Mouse (Mus musculus) C2C12 (cell line): Measurements from ENCODE around the gene Haghl. TPM values are rescaled to one million over a fixed set of nuclear protein-coding genes. Genes with fewer than 3 reads are reported as not detected.

ENCODE experiments used
- H3K27me3 ChIP-seq: one replicate; pipeline ENCODE4 v1.6.1; 2011; ENCODE audit not compliant: control insufficient read depth, insufficient read depth, insufficient read length
- H3K36me3 ChIP-seq: one replicate; pipeline ENCODE4 v1.6.1; 2011; ENCODE audit not compliant: control insufficient read depth, insufficient read depth
- H3K4me3 ChIP-seq: one replicate; pipeline ENCODE4 v1.5.1; 2011; ENCODE audit warnings: mild to moderate bottlenecking, control low read depth; ENCODE audit not compliant: poor library complexity, insufficient read depth, severe bottlenecking
- H3K79me2 ChIP-seq: one replicate; pipeline ENCODE4 v1.6.1; 2011; ENCODE audit not compliant: control insufficient read depth, insufficient read depth
- H3K79me3 ChIP-seq: one replicate; pipeline ENCODE4 v1.6.1; 2011; ENCODE audit warnings: low read depth, control low read depth
- H3ac ChIP-seq: one replicate; pipeline ENCODE3; 2011; ENCODE audit warnings: low read depth; ENCODE audit not compliant: control insufficient read depth, insufficient read length
- CEBPB ChIP-seq: IDR thresholded peaks from one replicate; pipeline ENCODE4 v1.6.1; 2011; ENCODE audit warnings: low read depth, mild to moderate bottlenecking, control low read depth, moderate library complexity
- CTCF ChIP-seq: IDR thresholded peaks from one replicate; pipeline ENCODE4 v1.5.1; 2011; ENCODE audit not compliant: control insufficient read depth, insufficient read depth, insufficient read length
- FOSL1 ChIP-seq: IDR thresholded peaks from one replicate; pipeline ENCODE4 v1.8.0; 2011; ENCODE audit warnings: mild to moderate bottlenecking, low read length; ENCODE audit not compliant: poor library complexity, insufficient read depth, severe bottlenecking
- MAX ChIP-seq: IDR thresholded peaks from one replicate; pipeline ENCODE4 v1.6.1; 2011; ENCODE audit warnings: mild to moderate bottlenecking, control low read depth
- MYOD1 ChIP-seq: IDR thresholded peaks from one replicate; pipeline ENCODE4 v1.6.1; 2011; ENCODE audit warnings: low read depth; ENCODE audit not compliant: control insufficient read depth, insufficient read length
- MYOG ChIP-seq: IDR thresholded peaks from one replicate; pipeline ENCODE4 v1.6.1; 2011; ENCODE audit not compliant: control insufficient read depth, insufficient read length; ENCODE audit errors: extremely low read depth
- USF1 ChIP-seq: IDR thresholded peaks from one replicate; pipeline ENCODE4 v1.6.1; 2011; ENCODE audit warnings: low read depth, mild to moderate bottlenecking, control low read depth, moderate library complexity
- polyA plus RNA-seq: library from polyadenylated mRNA; unstranded; fragments of >200 nt; fragmentation: generic; extraction: Trizol; gene quantifications from one replicate; pipeline ENCODE4 v1.2.1, GENCODE M21; 2012; ENCODE audit warnings: missing spikeins

The Haghl gene
- polyA plus RNA-seq, 1 experiment, result 14.4 TPM

DNA sequence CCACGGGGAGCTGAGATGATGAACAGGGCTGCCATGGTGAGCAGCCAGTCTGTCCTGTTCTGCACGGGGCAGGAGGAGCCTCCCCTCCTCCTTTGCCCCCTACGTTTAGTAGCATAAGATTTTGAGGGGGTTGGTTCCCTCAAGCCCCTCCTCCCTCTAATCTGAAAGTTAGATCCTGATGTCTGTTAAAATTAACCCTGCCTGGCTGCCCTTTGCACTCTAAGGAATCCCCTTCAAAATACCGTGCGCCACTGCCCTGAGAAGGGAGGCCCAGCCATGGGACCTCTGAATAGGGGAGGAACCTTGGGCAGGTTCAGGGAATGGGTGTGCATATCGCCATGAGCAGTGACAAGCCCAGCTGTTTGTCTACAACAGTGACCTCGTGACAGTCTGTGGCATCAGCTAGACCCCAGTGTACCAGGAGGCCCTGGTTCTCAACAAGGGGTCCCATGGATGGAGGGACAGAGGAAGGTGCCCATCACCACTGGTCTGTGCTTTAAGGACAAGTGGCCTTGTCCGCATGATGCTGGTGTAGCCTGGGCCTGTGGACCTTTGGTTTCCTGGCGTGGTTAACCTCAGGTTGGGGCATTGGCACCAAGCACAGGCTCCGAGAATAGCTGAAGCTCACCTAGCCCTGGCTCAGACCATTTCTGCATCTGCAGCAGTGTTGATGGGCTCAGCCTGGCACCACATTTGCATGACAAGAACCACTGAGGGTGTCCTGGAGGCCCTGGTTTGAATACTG is 10.0 kb downstream of the Haghl start:
- H3K79me2 ChIP-seq, result no peaks in the 10 kb centered on the region
- H3K27me3 ChIP-seq, result no peaks in the 10 kb centered on the region
- no peak overlapping the region for H3K4me3 ChIP-seq
- no peak for TF ChIP-seq MYOD1
- no peak for TF ChIP-seq MYOG
- TF ChIP-seq USF1, result no peak
- no peak for TF ChIP-seq CEBPB
- no peak for TF ChIP-seq CTCF
- TF ChIP-seq MAX, result no peak
- TF ChIP-seq FOSL1, result no peak
- H3K36me3 ChIP-seq, result peaks cover 12% of the 10 kb centered on the region
- peaks cover 1% of the 10 kb centered on the region for H3K79me3 ChIP-seq
- H3ac ChIP-seq, result peak overlapping the region; percentile 19

DNA sequence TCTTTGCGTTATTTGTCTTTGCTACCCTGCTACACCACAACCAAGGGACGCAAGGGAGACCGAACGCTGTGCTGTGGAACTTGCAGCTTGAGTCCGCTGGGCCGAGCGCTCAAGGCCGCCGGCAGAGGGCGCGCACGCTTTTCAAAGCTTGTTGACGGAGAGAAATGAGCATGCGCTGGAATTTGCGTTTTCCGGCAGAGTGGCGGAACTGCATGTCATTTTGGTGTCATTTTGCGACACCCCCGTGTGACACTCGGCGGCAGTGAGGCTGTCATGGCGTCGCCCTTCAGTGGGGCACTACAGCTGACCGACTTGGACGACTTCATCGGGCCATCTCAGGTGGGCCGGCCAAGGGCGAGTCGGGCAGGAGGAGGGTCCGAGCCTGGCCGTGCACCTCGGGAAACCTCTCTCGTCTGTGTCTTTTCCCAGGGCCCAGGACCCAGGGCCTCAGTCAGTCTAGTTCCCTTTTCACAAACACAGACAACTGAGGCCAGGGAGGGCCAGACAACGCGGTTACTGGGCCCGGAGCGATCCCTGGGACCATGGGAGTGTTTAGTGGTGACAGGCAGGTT is 11.8 kb downstream of the Haghl start, which contains the start of gene Narfl:
TSS of gene Narfl (plus strand) at position 228 of the 572 bp plus-strand sequence.
- Histone ChIP-seq H3K36me3 (no peaks in the 10 kb centered on the region), H3K79me3 (peaks cover 1% of the 10 kb centered on the region), H3K79me2 (no peaks in the 10 kb centered on the region), H3K27me3 (no peaks in the 10 kb centered on the region), H3ac (peak within 1 kb of the TSS; percentile 70), H3K4me3 (peak within 1 kb of the TSS; percentile 72)
- no peak for TF ChIP-seq FOSL1
- no peak for TF ChIP-seq MYOG
- TF ChIP-seq USF1, result no peak
- TF ChIP-seq MAX, result peak; percentile 48
- TF ChIP-seq CTCF, result peak; percentile 95
- TF ChIP-seq MYOD1, result no peak
- TF ChIP-seq CEBPB, result no peak

DNA sequence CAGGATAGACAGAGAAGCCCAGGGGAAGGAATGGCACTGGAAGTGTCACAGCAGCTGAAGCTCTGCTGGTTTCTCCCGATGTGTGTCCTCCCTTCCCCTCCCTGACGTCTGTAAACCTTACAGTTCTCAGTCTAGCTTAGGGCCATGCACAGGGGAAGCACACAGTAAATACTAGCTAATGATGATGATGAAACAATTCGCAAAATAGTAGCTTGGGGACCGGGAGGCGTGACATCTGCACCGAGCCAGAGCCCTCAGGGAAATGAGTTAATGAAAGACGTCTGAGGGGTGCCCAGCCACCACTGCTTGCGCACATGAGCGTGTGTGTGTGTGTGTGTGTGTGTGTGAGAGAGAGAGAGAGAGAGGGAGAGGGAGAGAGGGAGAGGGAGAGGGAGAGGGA is 16.1 kb downstream of the Haghl start:
- H3K4me3 ChIP-seq, result no peak overlapping the region

DNA sequence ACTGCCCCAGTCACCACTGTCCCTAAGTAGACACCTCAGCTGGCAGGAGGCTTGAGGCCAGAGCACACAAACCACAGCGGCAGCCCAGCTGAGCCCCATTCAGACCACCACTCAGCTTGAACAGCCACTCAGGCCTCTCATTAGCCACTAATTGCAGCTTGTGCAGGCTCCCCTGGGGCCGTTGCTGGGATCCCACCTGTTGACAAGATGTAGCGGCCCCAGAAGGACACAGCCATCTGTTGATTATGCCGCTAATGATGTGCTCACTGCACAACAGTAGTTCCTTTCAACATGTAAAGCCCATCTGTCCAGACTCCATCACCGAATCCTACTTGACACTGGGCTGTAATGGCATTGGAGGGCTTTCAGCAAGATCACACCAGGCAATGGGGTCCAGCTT is 19.6 kb downstream of the Haghl start:
- Histone ChIP-seq H3K79me2 (no peaks in the 10 kb centered on the region), H3K36me3 (no peaks in the 10 kb centered on the region), H3ac (no peak overlapping the region), H3K4me3 (no peak overlapping the region), H3K79me3 (no peaks in the 10 kb centered on the region), H3K27me3 (peaks cover 4% of the 10 kb centered on the region)
- TF ChIP-seq MYOD1, result peak; percentile 57
- TF ChIP-seq MYOG, result no peak
- TF ChIP-seq CTCF, result no peak
- TF ChIP-seq MAX, result no peak
- TF ChIP-seq CEBPB, result no peak
- TF ChIP-seq FOSL1, result no peak
- TF ChIP-seq USF1, result no peak

More for the DNA sequence above, 16.1 kb downstream of the Haghl start:
- H3K79me3 ChIP-seq, result peaks cover 1% of the 10 kb centered on the region
- no peaks in the 10 kb centered on the region for H3K36me3 ChIP-seq
- H3ac ChIP-seq, result no peak overlapping the region
- no peak for TF ChIP-seq CEBPB
- no peak for TF ChIP-seq CTCF
- TF ChIP-seq MYOG, result no peak
- no peak for TF ChIP-seq MAX
- TF ChIP-seq USF1, result no peak
- TF ChIP-seq MYOD1, result no peak
- no peak for TF ChIP-seq FOSL1
- no peaks in the 10 kb centered on the region for H3K79me2 ChIP-seq
- H3K27me3 ChIP-seq, result peaks cover 4% of the 10 kb centered on the region

DNA sequence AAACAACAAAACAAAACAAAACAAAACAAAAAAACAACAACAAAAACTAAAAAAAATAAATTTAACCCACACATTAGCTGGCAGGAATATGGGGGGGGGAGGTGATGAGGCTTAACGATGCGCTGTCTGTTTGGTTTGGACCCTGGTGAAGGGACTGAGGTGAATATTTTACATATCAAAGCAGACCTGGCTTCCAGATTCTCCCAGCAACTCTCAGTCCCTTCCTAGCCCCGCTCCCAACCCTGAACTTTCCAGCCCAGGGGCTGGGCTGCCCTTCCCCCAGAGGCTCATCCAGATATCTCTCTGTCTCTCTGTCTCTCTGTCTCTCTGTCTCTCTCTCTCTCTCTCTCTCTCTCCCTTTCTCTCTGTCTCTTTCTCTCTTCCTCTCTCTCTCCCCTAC is 22.9 kb downstream of the Haghl start:
- TF ChIP-seq MAX (no peak), MYOG (no peak), MYOD1 (no peak), CTCF (no peak), USF1 (no peak), CEBPB (no peak), FOSL1 (no peak)
- no peaks in the 10 kb centered on the region for H3K79me3 ChIP-seq
- H3K36me3 ChIP-seq, result no peaks in the 10 kb centered on the region
- no peak overlapping the region for H3ac ChIP-seq
- H3K4me3 ChIP-seq, result no peak overlapping the region
- H3K27me3 ChIP-seq, result peaks cover 4% of the 10 kb centered on the region
- no peaks in the 10 kb centered on the region for H3K79me2 ChIP-seq
